Mouse (Mus musculus): ENCODE results near the gene Rec114.

DNA sequence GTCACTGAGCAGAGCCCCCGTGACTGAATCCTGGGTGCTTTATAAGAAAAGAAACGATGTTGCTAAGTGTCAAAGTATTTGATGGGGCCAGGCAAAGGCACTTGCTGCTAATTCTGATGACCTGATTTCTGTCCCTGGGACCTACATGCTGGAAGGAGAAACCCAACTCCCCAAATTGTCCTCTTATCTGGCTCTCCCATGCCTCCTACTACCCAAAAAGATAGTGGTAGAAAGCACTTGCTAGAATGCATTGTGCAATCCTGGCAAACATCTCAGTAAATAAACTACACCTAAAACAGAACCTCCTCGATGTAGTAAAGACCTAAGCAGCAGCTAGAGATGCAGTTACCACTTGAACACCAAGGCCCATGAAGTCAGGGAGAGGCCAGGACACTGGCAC lies 81.0 kb downstream of the Rec114 start:
- TF ChIP-seq E2F4 (IDR thresholded peaks at IDR 0.05; ENCODE audit: insufficient read depth) (no peak), USF1 (IDR thresholded peaks at IDR 0.05; ENCODE audit: low read depth) (no peak)
